Mouse (Mus musculus) mouse trophoblast stem cell (cell line): ENCODE measurements around the gene Gtpbp1.

Experiments
- in situ Hi-C, 2 experiments: fragments of 300-500 bp; cut with MseI, MboI; formaldehyde crosslinking; loops; 2 replicates in 1 of 2; 3 replicates in 1 of 2; pipeline ENCODE4 v1.15.1; 2025

Gene Gtpbp1

GRCm38 (mm10) chr15:79684616-79685015 is 6.0 kb upstream of the Gtpbp1 start:
- in situ Hi-C loops = no loop called here

- in situ Hi-C loops = no loop called here
These were observed 5.5 kb upstream of the Gtpbp1 start for GRCm38 (mm10) chr15:79685141-79685641.

GRCm38 (mm10) chr15:79686046-79686869 is 4.4 kb upstream of the Gtpbp1 start:
- in situ Hi-C loops = no loop called here

GRCm38 (mm10) chr15:79687175-79687574 is 3.5 kb upstream of the Gtpbp1 start:
- in situ Hi-C loops = no loop called here

GRCm38 (mm10) chr15:79687646-79688267 is 2.9 kb upstream of the Gtpbp1 start, which contains the start of gene Josd1:
TSS of gene Josd1 (minus strand) at chr15:79687919.
- in situ Hi-C loops = no loop called here

GRCm38 (mm10) chr15:79688268-79688956 is 2.2 kb upstream of the Gtpbp1 start:
- in situ Hi-C loops = no loop called here

GRCm38 (mm10) chr15:79689662-79690425 is 801 bp upstream of the Gtpbp1 start:
- in situ Hi-C loops = no loop called here

- in situ Hi-C loops = no loop called here
These were observed 421 bp downstream of the Gtpbp1 start for GRCm38 (mm10) chr15:79691023-79691508.

GRCm38 (mm10) chr15:79692334-79692733 is 1.7 kb downstream of the Gtpbp1 start:
- in situ Hi-C loops = no loop called here

GRCm38 (mm10) chr15:79693740-79694139 is 3.1 kb downstream of the Gtpbp1 start:
- in situ Hi-C loops = no loop called here

- in situ Hi-C loops = no loop called here
These were observed 3.9 kb downstream of the Gtpbp1 start for GRCm38 (mm10) chr15:79694512-79694911.

- in situ Hi-C loops = no loop called here
These were observed 4.9 kb downstream of the Gtpbp1 start for GRCm38 (mm10) chr15:79695516-79695915.

- in situ Hi-C loops = no loop called here
These were observed 5.9 kb downstream of the Gtpbp1 start for GRCm38 (mm10) chr15:79696508-79696907.

- in situ Hi-C loops = no loop called here
These were observed 6.4 kb downstream of the Gtpbp1 start for GRCm38 (mm10) chr15:79697011-79697410.

GRCm38 (mm10) chr15:79697558-79698187 is 7.0 kb downstream of the Gtpbp1 start:
- in situ Hi-C loops = no loop called here

GRCm38 (mm10) chr15:79706603-79707214 is 16.1 kb downstream of the Gtpbp1 start:
- in situ Hi-C loops = no loop called here

- in situ Hi-C loops = no loop called here
These were observed 17.7 kb downstream of the Gtpbp1 start for GRCm38 (mm10) chr15:79708229-79708822.

GRCm38 (mm10) chr15:79715646-79716045 is 25.0 kb downstream of the Gtpbp1 start:
- in situ Hi-C loops = no loop called here

GRCm38 (mm10) chr15:79716710-79717109 is 26.1 kb downstream of the Gtpbp1 start:
- in situ Hi-C loops = no loop called here

- in situ Hi-C loops = no loop called here
These were observed 29.6 kb downstream of the Gtpbp1 start for GRCm38 (mm10) chr15:79720267-79720666.
